Mouse (Mus musculus) spleen, adult 2 months (tissue): ENCODE measurements around the gene 2010300C02Rik. TPM values are rescaled to one million over a fixed set of nuclear protein-coding genes. Genes with fewer than 3 reads are reported as not detected.
"Not testable (repeated sequence)": the region's sequence is repeated elsewhere in the genome, so short reads cannot be mapped to it uniquely, and the experiment has no call there.

Experiments used
- DNase-seq, 2 experiments: peaks; one replicate each; pipeline versions ENCODE4 v3.0.0 to v3.0.0-alpha.2; 2012 to 2021; ENCODE audit warnings: low spot score in 2 of 2, low read depth in 1 of 2
- H3K27ac ChIP-seq: fragments of 200-500 bp; 2 replicates; pipeline ENCODE4 v1.5.1; 2012; ENCODE audit warnings: low read length, inconsistent platforms; ENCODE audit not compliant: insufficient read depth
- H3K27me3 ChIP-seq: fragments of 200-500 bp; 2 replicates; pipeline ENCODE4 v1.6.1; 2012; ENCODE audit warnings: mild to moderate bottlenecking, moderate library complexity, low read length, inconsistent platforms; ENCODE audit not compliant: control insufficient read depth, insufficient read depth
- H3K36me3 ChIP-seq: fragments of 200-500 bp; 2 replicates; pipeline ENCODE4 v1.6.1; 2012; ENCODE audit warnings: mild to moderate bottlenecking, low read length, inconsistent platforms; ENCODE audit not compliant: control insufficient read depth, insufficient read depth
- H3K4me1 ChIP-seq: fragments of 200-500 bp; 2 replicates; pipeline ENCODE4 v1.6.1; 2011; ENCODE audit warnings: inconsistent platforms; ENCODE audit not compliant: control insufficient read depth, insufficient read depth, insufficient read length
- H3K4me3 ChIP-seq: fragments of 200-500 bp; 2 replicates; pipeline ENCODE4 v1.5.1; 2011; ENCODE audit warnings: mild to moderate bottlenecking, inconsistent platforms; ENCODE audit not compliant: insufficient read depth, insufficient read length; ENCODE audit errors: extremely low read depth
- CTCF ChIP-seq: fragments of 200-500 bp; IDR thresholded peaks from 2 replicates; pipeline ENCODE4 v1.5.1; 2011; ENCODE audit warnings: mild to moderate bottlenecking, inconsistent platforms; ENCODE audit not compliant: insufficient read depth, insufficient read length, insufficient replicate concordance; ENCODE audit errors: extremely low read depth
- POLR2A ChIP-seq: fragments of 200-500 bp; IDR thresholded peaks from 2 replicates; pipeline ENCODE4 v1.6.1; 2011; ENCODE audit warnings: low read depth, low read length, inconsistent platforms
- WGBS: fragments of 180-500 bp; shearing (Covaris S2); methylation state at CpG from one replicate; pipeline ENCODE4 v1.1.7; 2018; 5-methylcytosine and 5-hydroxymethylcytosine counted together
- polyA plus RNA-seq: library from polyadenylated mRNA; depleted of rRNA; stranded (reverse); fragments of >200 nt; gene quantifications from 2 replicates; pipeline ENCODE4 v1.2.3, GENCODE M21; 2012

Gene 2010300C02Rik
- polyA plus RNA-seq, 1 experiment: 0.96 TPM

DNA sequence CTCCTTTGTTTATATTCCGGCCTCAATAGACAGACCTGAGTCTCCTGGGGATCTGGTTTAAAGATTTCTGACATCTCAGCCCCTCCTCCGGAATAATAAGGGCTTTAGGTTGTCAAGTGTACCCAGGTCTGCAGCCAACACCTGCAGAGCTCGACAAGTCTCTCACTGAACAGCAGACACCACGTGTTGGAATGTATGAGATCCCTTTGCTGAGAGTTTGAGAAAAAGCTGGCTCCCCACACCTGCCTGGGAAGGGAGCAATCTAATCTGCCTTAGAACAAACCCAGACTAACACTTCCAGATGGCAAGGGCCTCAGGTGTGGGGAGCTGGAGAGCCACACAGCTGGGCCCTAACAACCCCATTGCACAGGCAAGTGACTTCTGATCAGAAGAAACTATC is 103.3 kb downstream of the 2010300C02Rik start:
- Histone ChIP-seq H3K27me3 (no peaks in the 10 kb centered on the region), H3K27ac (no peak overlapping the region), H3K4me1 (peaks cover 11% of the 10 kb centered on the region; the same call in 1 of the 2 replicates), H3K36me3 (no peaks in the 10 kb centered on the region), H3K4me3 (no peak overlapping the region)
- no peak for TF ChIP-seq POLR2A
- WGBS: 53% methylated on average over 4 of the region's 4 CpGs
- no peak for DNase-seq

DNA sequence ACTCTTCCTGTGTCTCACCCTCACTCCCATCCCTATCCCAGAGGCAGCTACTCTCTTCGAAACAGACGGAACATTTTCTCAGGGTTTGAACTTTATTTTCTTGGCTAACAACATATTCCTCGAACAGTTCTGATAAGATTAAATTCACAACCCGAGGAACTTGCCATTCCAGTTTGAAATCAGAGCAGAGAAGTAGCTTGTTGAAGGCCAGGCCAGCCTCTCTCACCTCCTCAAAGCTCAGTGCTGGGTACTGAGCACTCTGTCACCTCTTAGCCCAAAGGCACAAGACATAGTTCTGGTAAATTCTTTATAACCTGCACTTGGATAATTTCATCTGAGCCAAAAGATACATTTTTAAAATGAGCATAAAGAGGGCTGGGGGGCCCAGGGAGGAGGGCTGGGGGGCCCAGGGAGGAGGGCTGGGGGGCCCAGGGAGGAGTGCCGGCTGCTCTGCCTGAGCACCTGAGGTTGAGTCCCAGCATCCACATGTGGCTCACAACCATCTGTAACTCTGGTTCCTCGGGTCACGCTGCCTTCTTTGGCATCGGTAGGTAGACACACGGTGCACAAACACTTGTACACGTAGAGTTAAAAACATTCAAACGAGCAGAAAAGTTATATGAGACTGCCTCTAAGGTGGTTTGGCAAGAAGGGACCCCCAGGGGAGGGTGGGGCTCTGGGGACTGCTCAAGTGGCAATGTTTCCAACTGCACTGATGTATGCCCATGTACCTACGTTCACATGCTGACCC is 104.4 kb downstream of the 2010300C02Rik start:
- Histone ChIP-seq H3K36me3 (no peaks in the 10 kb centered on the region), H3K27ac (no peak overlapping the region), H3K27me3 (no peaks in the 10 kb centered on the region), H3K4me3 (no peak overlapping the region), H3K4me1 (peaks cover 11% of the 10 kb centered on the region; the same call in 1 of the 2 replicates)
- no peak for TF ChIP-seq POLR2A
- TF ChIP-seq CTCF: no peak
- DNase-seq: no peak
- whole genome bisulfite sequencing: 60% methylated on average over 12 of the region's 12 CpGs

- no peaks in the 10 kb centered on the region for H3K27me3 ChIP-seq
- 17% methylated on average over 7 of the region's 7 CpGs for WGBS
- no peak overlapping the region for H3K27ac ChIP-seq
- H3K36me3 ChIP-seq: no peaks in the 10 kb centered on the region
- TF ChIP-seq CTCF: no peak
- TF ChIP-seq POLR2A: no peak
- no peak for DNase-seq
- H3K4me1 ChIP-seq: peaks cover 11% of the 10 kb centered on the region; the same call in 1 of the 2 replicates
- H3K4me3 ChIP-seq: no peak overlapping the region
Observed at GRCm38 (mm10) chr1:37614836-37615235, 105.0 kb downstream of the 2010300C02Rik start.

DNA sequence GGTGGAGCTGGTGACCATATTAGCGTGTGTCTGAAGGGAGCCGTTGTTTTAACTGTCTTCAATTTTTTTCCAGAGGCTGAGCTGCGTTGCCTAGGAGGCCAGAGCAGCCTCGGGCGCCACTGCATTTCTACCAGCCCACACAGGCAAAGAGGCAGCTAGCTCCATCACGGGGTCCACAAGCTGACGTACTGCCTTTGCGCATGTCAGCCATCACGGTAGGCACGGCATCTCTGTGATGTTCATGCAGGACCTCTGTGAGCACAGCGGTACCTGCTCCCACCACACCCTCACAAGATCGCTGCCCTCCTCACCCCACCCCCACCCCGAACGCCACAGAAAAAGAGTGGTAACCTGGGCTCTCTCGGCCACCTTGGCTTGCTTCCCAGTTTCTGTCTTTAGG is 105.8 kb downstream of the 2010300C02Rik start:
- TF ChIP-seq CTCF: no peak
- TF ChIP-seq POLR2A: no peak
- H3K4me1 ChIP-seq: peaks cover 11% of the 10 kb centered on the region; the same call in 1 of the 2 replicates
- peak overlapping the region; percentile 42; the same call in 1 of the 2 replicates for H3K4me3 ChIP-seq
- WGBS: 46% methylated on average over 15 of the region's 15 CpGs
- no peak overlapping the region for H3K27ac ChIP-seq
- DNase-seq: no peak
- no peaks in the 10 kb centered on the region for H3K27me3 ChIP-seq
- H3K36me3 ChIP-seq: no peaks in the 10 kb centered on the region

DNA sequence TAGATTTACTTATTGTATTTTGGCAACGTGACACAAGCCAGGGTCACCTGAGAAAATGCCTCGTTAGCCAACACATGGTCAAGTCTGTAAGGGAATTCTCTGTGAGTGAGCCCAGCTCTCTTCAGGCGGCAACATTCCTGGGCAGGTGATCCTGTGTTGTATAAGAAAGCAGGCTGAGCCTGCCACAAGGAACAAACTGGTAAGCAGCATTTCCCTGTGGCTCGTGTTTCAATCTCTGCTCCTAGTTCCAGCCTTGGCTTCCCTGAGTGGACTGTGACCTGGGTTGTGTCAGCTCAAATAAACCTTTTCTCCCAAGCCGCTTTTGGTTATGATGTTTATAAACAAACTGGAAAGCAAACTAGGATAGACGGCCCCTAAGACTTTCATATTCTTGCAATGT is 108.9 kb downstream of the 2010300C02Rik start:
- H3K36me3 ChIP-seq: no peaks in the 10 kb centered on the region
- no peak overlapping the region for H3K27ac ChIP-seq
- 89% methylated on average over 6 of the region's 6 CpGs for WGBS
- H3K27me3 ChIP-seq: no peaks in the 10 kb centered on the region
- no peak for TF ChIP-seq CTCF
- no peak for TF ChIP-seq POLR2A
- H3K4me3 ChIP-seq: no peak overlapping the region
- DNase-seq: no peak
- peaks cover 11% of the 10 kb centered on the region; the same call in 1 of the 2 replicates for H3K4me1 ChIP-seq

DNA sequence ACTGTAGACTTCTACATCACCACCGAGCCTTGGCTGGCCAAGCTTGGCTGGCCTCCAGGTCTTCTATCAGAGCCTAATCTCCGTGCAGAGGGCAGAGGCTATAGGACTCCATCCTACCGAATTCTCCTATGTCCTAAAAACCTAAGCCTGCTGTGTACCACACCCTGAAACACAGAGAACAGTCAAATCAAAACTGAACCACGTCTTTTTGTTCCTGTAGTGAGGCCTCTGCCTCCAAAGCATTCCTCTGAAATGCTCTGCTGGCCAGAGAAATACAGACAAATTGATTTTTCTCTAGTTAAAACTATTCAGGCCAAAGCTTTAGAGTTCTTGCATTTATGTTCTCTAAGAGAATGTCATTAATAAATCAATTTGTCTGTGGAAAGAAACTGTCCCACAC is 109.6 kb downstream of the 2010300C02Rik start:
- no peaks in the 10 kb centered on the region for H3K36me3 ChIP-seq
- H3K27ac ChIP-seq: no peak overlapping the region
- H3K4me3 ChIP-seq: no peak overlapping the region
- TF ChIP-seq CTCF (no peak), POLR2A (no peak)
- WGBS: 74% methylated on average over 4 of the region's 4 CpGs
- peaks cover 7% of the 10 kb centered on the region; the same call in 1 of the 2 replicates for H3K4me1 ChIP-seq
- H3K27me3 ChIP-seq: no peaks in the 10 kb centered on the region
- DNase-seq: no peak

DNA sequence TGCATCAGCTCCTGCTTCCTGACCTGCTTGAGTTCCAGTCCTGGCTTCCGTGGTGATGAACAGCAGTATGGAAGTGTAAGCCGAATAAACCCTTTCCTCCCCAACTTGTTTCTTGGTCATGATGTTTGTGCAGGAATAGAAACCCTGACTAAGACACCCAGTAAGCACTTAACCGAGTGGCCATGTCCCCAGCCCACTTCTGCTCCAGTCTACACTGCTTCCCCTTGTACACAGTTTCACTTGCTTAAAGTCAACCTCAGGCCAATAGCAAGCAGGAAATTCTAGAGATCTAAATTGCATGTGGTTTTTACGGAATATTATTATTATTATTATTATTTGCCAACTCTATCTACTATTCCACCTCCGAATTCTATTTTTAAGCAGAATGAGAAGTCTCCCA is 114.2 kb downstream of the 2010300C02Rik start:
- not testable (repeated sequence) for H3K27ac ChIP-seq, H3K27me3 ChIP-seq, H3K4me3 ChIP-seq, H3K36me3 ChIP-seq, DNase-seq
- WGBS: 65% methylated on average over 4 of the region's 5 CpGs
- H3K4me1 ChIP-seq: peaks cover 11% of the 10 kb centered on the region; the same call in 1 of the 2 replicates
